Mouse (Mus musculus) gastrocnemius, postnatal 14 days (tissue): ENCODE data around the gene Cmip. TPM values are rescaled to one million over a fixed set of nuclear protein-coding genes. Genes with fewer than 3 reads are reported as not detected.

Source experiments
- DNase-seq: peaks from one replicate; pipeline ENCODE4 v3.0.0; 2021; ENCODE audit warnings: mixed read lengths
- intact Hi-C: fragments of 180-260 bp; cut with DNase I; formaldehyde crosslinking; loops from one replicate; pipeline ENCODE4 v1.15.1; 2025; ENCODE audit warnings: low total_unique reads
- total RNA-seq, 2 experiments: library from RNA; stranded (reverse); gene quantifications; 2 replicates each; pipeline ENCODE4 v1.2.3; 2021

The Cmip gene
- total RNA-seq, 2 experiments from 2014 or later: 16.2 to 16.4 TPM

DNA sequence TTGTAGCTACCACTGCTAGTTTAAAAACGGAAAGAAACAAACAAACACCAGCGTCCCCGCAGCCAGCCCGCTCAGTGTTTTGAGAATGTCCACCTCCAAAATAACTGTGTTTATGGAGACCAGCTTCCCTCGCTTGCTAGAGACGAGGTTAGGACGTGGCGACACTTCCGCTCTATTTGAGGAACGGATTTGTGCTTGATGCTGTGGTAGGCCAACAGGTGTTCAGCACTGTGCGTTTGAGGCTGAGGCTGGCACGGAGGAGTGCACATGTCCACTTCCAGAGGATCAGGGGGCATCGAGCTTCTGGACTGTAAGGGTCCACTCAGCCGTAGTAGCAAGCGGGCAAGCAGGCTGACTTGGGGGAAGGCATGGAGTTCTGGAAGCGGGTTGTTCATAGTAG lies 58.9 kb downstream of the Cmip start:
- intact Hi-C loops: no loop called here
- DNase-seq: no peak

DNA sequence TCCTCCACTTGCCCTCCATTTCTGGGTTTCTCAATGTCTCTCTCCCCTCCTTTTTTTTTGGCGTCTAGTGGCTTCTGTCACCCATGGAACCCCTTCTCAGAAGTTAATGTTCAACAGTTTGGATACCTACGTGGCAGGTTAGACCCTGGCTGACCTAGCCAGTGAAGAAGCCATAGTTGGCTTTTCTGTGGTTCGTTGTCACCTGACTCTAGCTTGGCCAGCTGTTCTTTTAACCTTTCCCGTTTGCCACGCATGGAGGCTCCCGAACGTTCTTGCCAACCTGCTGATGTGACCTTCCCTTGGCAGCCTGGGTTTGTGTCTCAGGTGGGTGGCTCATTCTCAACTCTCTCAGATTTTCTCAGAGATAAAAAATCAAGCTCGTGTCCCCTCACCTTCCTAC lies 60.6 kb downstream of the Cmip start:
- intact Hi-C loops: no loop called here
- no peak for DNase-seq

- intact Hi-C loops: no loop called here
- no peak for DNase-seq
Measured at GRCm38 (mm10) chr8:117318911-117319826, 62.3 kb downstream of the Cmip start.

- DNase-seq: no peak
- intact Hi-C loops: no loop called here
Measured at GRCm38 (mm10) chr8:117320616-117321015, 63.8 kb downstream of the Cmip start.

- intact Hi-C loops: no loop called here
- no peak for DNase-seq
Measured at GRCm38 (mm10) chr8:117321232-117321631, 64.4 kb downstream of the Cmip start.

DNA sequence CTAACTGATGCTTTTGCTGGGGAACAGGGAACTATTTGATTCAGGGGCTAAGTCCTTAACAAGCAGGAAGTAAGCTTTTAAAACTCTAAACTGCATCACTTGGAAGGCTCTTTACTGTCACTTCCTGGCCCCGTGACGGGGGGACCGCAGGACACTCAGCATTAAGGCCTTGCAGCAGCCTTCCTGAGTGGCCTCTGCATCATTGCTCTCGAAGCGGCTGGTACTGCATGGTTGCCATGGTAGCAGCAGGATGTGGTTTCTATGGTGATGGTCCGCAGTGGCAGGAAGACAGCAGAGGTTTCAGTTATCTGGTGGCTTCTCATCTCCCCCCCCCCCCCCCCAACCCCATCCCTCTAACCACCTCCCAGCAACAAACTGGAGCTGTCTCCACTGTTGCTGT lies 65.2 kb downstream of the Cmip start:
- DNase-seq: no peak
- intact Hi-C loops: no loop called here

- DNase-seq: no peak
- intact Hi-C loops: no loop called here
Measured at GRCm38 (mm10) chr8:117322715-117323310, 65.9 kb downstream of the Cmip start.

DNA sequence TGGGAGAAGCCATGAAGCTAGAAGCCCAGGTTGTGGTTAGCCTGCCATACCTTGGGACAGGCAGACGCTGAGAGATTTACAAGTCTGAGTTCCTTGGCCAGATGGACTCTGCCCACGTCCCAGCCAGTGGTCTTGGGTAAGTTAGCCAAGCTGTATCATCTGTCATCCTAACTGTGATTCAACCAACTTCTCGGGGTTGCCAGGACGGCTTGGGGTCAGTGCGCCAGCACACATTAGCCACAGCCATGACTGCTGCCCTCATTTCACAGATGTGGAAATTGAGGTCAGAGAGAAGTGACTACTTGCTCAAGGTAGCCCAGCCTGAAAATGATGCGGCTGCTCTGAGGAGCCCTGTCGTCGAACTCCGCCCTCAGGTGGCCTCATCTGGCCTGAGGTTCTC lies 68.0 kb downstream of the Cmip start:
- DNase-seq: no peak
- intact Hi-C loops: no loop called here

DNA sequence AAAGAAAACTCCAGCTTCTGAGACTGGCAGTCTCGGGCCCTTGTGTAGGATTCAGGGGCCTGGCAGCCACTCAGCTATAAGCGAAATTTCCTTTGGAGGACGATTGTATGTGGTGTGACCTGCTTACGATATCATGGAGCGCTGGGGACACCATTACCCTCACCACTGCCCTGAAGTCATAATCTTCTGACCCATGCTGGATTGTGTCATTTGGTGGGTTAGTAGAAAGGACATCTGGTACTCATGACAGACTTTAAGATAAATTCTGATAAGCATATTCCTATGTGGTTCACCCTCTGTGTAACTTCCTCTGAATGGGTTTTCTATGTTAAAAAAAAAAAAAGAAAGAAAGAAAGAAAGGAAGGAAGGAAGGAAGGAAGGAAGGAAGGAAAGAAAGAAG lies 69.9 kb downstream of the Cmip start:
- no peak for DNase-seq
- intact Hi-C loops: no loop called here

DNA sequence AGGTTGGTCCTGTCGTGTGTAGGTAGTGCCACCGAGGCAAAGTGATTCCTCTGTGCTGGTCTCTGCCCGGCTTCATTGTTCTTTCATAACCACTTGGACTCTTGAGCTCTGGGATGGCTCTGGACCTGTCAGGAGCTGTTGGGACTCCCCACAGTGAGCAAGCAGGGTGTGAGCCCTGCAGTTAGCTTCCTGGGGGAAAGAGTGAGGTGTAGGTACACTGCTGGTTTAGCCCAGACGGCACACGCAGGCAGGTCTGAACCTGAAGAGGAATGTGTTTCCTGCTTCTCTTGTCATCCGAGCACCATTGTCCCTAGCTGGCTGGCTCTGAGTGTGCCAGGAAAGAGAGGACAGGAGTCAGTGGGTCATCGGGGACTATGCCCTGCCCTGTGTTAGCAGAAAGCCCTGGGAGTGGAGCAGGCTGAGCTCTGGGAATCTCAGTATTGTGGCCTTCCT lies 70.5 kb downstream of the Cmip start:
- DNase-seq: no peak
- intact Hi-C loops: no loop called here

- no peak for DNase-seq
- intact Hi-C loops: no loop called here
Measured at GRCm38 (mm10) chr8:117328758-117329157, 71.9 kb downstream of the Cmip start.

- intact Hi-C loops: no loop called here
- DNase-seq: no peak
Measured at GRCm38 (mm10) chr8:117329167-117329566, 72.3 kb downstream of the Cmip start.

GRCm38 (mm10) chr8:117329903-117330302 lies 73.0 kb downstream of the Cmip start:
- DNase-seq: no peak
- intact Hi-C loops: no loop called here

DNA sequence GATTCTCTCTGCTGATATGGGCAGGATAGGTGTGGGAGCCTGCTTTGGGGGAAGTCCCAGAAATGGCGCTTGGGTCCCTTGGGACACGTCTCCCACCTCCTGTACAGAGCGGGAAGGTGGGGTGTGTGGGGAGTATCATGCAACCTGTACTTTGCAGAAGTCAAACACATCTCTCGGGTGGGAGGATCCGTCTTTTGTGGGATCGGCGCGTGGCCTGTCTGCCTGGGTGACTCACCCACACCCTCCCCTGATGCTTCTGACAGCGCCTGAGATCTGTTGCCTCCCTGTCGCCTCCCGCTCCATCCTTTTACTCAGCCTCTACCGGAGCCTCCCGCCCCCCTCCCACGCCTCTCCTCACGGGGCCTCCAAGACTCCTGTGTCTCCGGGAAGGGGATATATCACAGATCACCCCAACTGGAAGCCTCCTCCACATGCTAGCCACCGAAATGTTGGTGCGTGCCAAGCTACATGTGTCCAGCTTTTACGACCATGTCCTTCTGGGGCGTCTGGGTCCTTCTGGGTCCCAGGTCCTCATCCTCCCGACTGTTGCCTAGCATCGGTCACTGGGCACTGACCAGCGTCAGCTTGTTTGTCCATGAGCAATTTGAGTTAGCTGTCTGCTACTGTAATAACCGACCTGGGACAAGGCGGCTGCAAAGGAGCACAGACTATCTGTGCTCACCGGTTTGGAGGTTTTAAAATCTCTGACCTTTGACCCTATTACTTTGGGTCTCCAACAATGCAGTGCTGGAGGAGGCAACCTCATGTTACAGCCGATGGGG lies 75.6 kb downstream of the Cmip start:
- no peak for DNase-seq
- intact Hi-C loops: no loop called here

DNA sequence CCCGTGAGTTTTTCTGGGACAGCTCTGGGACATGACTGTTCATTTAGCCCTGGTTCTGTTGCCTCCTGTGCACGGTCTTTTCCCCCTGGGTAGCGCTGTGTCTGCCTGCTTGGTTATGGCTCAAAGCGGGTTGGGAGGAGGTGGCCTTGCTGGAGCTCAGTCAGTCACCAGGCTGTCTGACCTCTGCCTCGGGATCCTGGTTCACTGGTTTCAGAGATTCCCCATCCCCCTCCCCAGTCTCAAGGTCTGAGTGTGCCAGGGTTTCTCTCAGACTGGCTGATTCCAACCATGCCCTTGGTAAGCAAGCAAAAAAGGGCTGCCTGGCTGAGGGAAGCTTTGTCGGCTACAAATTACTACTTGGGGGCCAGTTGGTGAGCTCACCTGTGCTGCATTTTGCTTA lies 76.8 kb downstream of the Cmip start:
- intact Hi-C loops: no loop called here
- no peak for DNase-seq

GRCm38 (mm10) chr8:117334058-117334747 lies 77.3 kb downstream of the Cmip start:
- intact Hi-C loops: no loop called here
- no peak for DNase-seq

DNA sequence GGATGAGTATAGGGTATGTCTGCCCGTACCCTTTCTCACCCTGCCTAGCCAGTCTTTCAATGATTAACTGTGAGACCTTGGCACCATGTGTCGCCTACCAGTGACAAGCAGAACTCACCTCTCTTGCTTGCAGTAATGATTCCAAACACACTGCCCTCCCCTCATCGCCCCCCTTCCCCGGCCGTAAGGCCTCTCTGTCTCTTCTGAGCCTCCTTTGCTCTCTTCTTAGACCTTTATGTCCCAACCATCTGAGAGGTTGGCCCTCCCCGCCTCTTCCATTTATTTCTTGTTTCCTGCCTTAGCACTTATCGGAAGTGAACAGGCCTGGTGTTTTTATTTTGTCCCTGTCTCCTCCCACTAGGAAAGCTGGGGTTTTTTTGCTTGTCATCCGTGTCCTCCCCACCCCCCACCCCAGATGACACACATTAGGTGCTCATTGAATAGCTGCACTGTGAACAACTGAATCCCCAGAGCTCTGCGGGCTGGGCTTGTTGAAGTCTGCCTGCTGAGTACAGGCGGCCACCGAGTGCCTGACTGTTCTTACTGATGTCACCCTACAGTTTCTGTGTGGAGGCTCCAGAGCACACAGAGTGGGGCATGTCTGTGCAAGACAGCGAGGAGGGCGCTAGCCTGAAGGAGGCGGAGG lies 78.0 kb downstream of the Cmip start:
- DNase-seq: no peak

GRCm38 (mm10) chr8:117335423-117335822 lies 78.6 kb downstream of the Cmip start:
- peak; percentile 52 for DNase-seq
- intact Hi-C loops: no loop called here

More for the DNA sequence above, 78.0 kb downstream of the Cmip start:
- intact Hi-C loops: no loop called here

DNA sequence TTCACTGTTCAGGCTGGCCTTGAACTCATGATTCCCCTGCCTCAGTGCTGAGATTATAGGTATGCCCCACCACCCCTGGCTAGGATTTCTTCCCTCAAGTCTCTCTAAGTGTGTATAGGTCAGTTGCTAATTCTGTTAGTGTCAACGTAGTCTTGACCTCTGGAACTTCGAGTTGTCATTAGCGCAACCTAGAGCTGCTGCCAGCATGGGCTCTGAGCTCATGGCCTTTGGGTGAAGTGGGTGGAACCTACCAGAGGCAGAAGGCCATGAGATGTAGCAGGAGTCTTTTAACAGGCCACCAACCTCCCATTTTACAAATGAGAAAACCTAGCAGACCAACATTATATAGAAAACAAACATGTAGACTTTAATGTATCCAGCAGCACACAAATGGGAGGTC lies 80.3 kb downstream of the Cmip start:
- no peak for DNase-seq
- intact Hi-C loops: no loop called here
